Mouse (Mus musculus) granulocyte monocyte progenitor cell, adult 5-6 weeks (primary cell): ENCODE measurements at regions not wholly inside any gene's neighbourhood (a gene's known extent, or its start where the extent isn't known, plus 50 kb on each side); places are given as distances from the start of the nearest gene placed in this dataset.

Experiments used
- ATAC-seq: replicated peaks from 2 replicates; pipeline ENCODE4 v1.8.0; 2016; ENCODE audit warnings: mild to moderate bottlenecking, moderate TSS enrichment, inconsistent platforms; ENCODE audit not compliant: poor library complexity, severe bottlenecking

DNA sequence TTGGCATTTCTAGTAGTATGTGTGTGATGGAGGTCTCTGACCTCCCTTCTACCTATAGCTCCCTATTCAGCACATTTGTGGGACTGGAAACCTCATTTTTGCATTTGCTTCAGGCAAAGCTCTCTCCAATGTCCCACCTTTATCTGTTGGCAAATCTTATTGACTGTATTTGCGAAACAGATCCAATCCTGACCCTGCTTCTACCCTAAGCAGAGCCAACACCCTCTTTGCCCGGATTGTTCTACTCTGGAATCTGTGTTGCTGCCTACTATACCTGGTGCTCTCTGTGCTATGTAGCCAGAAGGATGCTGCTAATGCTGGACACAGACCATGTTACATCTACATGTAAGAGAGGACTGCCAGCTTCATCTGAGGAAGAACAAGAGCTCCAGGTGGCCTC, 133.3 kb upstream of the Irf2bp2 start:
- ATAC-seq, result no peak

DNA sequence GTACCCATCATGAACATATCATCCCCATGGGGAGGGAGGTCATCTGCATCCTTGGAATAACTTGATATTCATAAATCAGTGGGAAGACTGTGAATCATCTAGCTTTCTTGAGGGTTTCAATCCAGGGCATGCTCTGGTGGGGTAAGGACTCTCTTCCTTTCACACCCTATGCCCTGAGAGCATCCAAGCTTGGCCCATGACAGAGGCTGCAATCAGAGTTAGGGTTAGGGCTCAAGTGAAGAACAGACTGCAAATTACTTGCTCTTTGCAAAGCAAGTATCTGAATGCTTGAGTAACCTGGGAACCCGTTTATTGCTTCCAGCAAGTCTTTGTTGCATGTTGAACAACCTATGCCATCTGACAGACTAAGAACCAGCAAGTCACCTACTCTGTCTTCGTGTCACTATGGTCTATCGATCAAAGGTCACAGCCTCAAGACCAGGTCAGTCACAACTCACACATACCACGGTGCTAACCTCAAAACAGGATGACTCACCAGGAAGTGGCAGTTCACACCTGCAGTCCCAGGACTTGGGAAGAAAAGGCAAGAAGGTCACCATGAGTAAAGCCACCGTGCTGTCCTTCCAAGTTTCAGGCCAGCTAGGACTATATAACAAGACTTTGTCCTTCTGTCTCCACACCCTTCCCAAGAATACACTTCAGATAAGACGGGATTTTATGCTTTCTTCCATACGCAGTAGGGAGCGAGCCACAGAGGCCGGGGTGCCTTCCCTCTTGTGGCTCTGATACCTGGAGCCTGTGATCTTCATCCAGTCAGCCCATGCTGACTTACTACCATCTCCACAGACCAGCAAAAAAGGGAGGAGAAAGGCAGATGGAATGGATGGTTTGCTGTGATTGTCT, 129.7 kb upstream of the Irf2bp2 start:
- no peak for ATAC-seq

DNA sequence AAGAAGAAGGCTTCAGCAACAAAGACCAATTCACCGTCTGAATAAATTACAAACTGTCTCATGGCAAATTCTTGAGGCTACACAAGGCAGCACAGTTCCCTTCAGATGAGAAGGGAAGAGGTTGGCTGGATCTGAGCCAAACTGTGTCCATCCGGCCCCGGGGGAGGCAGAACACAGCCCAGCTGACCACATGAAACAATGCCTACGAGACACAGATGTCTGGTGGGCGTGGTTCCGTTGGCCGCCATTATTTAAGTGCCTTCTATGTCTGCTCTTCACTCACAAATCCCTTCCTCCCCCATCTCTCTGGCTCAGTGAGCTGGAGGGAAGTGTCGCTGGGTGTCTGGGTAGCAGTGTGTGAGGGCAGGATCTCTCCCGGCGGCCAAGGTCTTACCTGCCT, 127.8 kb upstream of the Irf2bp2 start:
- peak; percentile 35 for ATAC-seq

DNA sequence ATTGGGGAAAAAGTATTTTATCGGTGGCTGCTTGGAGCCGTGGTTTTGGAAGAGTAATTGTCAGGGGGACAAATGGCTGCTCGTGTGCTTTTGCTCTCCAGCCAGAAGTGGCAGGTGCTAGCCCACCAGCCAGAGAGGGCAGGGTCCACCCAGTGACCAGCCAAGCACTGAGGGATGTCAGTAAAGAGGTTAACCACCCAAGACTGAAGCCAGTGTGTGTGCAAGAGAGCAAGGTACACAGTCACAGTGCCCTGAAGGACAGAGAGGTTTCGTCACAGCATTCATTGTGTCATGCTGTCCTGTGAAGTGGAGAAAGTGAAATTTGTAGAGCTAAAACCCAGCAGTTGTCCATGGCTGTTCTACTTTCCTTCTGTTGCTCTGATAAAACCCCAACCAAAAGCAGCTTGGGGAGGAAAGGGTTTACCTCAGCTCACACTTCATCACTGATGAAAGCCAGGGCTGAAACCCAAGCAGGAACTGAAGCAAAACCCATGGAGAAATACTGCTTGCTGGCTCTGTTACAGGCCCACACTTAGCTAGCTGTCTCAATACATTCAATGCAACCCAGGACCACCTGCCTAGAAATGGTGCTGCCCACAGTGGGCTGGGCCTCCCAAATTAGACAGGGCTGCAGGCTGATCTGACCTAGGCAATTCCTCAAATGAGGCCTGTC, 126.8 kb upstream of the Irf2bp2 start:
- peak; percentile 86 for ATAC-seq

DNA sequence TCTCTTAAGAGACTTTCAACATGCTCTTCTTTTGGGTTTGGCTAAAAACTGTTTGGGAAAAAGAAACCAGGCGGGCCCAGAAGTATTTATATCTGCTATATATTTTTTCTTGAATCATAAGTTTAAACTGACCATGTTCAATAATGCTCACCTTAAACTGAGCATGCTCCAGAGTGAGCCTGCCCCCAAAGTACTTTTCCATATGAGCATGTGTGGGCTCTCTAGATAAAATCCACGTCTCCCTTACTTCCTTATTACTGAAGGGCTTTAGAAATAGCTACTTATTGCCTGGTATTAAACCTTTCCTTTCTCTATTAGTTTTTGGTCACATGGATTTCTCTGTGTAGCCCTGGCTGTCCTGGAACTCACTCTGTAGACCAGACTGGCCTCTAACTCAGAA, 126.0 kb upstream of the Irf2bp2 start:
- ATAC-seq, result no peak

DNA sequence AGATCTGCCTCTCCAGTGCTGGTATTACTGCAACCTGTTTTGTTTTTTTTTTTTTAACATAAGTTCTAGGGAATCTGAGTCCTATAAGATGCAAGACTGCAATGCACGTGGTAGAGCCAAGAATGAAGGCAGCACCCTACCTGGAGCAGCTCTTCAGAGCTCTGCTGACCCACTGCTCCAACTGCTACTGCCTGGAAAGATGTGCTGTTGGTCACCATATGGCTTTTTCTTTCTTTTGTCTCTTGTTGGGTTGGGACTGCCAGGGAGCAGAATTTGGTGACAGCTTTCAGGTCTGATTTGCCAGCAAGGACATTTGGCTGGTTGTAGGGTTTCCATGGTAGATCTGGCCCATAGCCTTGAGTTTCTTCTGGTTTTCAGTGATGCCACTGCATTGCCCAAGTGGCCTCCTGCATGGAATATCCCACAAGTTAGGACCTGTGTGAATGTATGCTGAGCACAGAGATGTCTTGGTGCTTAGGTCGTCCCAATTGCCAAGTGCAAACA, 123.9 kb upstream of the Irf2bp2 start:
- ATAC-seq, result no peak

DNA sequence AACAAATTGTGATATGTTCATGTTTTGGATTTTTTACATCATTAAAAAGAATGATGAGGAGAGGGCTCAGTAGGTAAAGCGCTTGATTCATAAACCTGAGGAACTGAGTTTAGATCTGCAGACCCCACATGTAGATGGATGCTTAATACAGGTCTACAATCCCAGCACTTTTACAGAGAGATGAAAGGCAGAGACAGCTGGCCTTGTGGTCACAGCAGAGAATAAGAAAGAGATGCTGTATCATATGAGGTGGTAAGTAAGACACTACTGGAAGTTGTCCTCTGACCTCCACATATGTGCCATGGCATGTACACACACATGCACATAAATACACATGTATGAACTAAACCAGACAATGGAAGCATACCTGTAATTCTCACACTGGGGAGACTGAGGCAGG, 121.9 kb upstream of the Irf2bp2 start:
- ATAC-seq, result no peak

DNA sequence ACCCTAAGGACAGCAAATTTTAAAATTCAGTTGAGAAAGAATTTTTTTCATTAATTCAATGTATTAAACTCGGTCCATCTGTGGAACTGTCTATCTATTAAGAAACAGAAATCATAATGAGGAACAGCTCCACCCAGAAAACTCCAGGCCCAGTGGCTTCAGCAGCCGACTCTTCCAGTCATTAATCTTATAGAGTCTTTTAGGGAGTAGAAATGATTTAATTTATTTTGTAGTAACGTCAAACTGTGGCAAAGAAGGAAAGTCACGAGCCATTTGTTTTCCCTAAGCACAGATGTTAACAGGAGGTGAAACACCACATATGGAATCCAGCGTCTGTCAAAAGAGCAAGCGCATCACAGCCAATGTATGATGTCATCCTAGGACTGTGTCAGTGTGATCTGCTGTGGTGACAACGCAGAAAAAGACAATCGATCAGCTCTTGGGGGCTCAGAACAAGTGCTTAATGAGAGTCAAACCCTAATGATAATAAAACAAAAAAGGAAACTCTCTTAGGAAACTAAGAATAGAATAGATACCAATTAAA, 119.9 kb upstream of the Irf2bp2 start:
- ATAC-seq, result no peak

DNA sequence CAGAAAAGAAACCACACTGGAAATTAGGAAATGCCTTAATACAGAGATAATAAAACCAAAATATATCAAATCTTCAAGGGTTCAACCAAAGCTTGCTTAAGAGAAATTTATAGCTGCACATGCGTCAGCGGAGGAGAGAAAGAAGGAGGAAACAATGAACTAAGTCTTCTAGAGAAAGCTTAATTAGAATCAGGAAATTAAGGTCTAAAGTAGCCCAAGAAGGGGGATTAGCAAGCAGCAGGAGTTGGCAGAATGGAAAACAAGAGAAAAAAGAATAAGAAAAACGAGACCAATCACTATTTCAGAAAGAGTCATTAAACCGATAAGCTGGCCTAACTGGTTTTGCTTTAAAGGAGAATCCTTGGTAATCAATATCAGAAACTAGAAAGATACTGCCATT, 119.4 kb upstream of the Irf2bp2 start:
- no peak for ATAC-seq

DNA sequence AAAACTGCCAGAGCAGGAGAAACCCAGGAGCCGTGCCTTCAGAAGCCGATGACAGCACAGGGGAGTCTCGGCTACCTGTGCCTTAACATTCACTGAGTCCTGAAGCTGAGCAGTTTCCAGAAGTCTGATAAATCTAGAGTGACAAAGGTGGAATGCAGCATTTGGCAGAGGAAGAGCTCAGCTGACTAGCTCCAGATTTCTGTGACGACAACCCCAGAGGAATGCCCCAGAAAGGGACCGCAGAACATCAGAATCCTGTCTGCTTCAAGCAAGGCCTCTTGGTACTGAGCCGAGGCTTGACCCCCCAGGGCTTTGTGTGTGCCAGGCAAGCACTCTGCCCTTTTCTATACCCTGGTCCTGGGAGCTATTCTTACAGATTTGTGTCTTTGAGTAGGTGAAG, 119.0 kb upstream of the Irf2bp2 start:
- no peak for ATAC-seq

DNA sequence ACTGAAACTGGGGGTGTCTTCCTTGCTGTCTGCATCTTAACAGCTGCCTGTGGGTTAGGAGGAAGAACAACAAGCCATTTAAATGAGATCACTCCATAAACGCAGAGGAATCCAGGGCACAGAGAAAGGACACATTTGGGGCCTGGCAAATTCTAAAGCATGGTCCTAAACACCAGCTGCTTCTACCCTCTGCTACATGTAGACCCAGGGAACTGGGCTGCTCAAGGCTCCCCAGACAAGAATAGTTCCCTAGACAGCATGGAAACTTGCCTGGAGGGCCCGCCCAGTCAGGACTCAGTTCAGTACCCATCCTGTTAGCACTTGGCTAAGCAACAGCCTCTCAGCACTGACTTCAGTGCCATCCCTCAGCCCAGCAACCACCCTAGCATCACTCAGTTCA, 115.2 kb upstream of the Irf2bp2 start:
- ATAC-seq, result no peak

DNA sequence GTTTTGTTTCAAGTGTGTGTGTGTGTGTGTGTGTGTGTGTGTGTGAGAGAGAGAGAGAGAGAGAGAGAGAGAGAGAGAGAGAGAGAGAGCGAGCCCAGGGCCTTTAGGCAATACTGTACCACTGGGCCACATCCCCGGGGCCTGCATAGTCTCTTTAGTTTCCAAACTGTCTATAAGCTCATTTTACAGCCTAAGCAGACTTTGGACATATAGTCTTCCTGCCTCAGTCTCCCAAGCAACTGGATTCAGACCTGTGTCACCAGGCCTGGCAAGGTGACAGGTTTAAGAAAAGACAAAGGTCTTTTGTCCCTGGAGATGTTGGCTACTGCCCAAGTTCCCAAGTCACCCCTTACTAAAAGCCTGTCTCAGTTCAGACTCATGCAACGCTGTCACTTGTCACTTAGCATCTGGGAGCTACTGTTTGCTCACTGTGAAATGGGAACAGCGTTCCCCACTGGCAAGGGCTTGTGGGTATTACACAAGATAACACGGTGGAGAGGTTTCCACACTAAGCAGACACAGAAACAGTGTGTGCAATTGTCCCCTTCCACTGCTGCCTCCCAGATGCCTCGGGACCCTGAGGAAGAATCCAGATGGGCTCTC, 113.6 kb upstream of the Irf2bp2 start:
- peak; percentile 68 for ATAC-seq

DNA sequence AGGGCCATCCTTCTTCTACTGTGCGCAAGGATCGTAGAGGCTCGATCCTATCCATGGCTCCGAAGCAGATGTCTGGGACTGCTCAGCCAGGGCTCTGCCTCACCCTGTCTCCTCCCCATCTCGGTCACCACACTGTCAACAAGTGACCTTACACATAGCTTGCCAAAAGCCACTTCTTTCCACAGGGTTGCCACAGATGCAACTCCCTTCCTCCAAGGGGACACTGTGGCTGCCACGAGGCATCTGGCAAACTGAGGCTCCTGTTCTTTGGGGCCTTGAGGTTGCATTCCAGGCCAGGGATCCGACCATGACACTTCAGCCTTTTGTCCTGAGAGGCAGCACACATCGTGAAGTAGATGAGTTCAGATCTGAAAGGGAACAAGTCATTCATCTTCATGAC, 112.5 kb upstream of the Irf2bp2 start:
- ATAC-seq, result 0 out of 2 replicates have a peak, but pooled peaks have one; percentile 6

DNA sequence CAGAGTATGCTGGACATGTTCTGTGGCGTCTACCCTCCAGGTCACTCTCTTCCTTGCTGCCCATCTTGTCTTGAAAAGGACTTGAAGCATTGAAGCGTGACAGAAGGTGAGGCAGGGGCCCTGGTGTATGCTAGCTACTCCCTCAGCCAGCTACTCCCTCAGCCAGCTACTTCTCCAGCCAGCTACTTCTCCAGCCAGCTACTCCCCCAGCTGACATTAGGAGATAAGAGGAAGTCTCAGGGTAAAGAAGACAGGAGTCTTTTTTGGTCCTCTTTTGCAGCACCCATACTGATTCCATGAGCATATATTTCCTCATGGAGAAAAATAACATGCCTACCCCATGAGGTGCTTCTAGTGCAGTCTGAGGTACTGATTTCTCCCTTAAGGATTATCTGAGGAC, 111.6 kb upstream of the Irf2bp2 start:
- peak; percentile 22 for ATAC-seq

DNA sequence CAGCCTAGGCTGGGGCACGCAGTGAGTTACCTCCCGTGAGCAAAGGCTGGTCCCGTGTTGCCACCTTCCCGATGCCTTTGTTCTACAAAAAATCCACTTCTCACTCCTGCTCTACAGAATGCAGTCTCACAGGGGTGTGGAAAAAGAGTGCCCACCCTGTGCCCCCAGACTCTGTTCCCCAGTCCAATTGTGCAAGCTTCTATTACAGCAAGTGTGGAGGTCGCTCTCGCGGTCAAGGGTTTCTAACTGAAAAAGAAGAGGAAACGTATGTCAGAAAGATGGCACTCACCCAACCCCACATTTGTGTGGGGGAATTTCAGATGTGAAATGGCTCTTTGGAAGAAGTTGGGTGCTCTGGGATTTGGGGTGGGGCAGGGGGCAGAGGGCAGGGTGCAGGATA, 110.9 kb upstream of the Irf2bp2 start:
- ATAC-seq, result peak; percentile 54

DNA sequence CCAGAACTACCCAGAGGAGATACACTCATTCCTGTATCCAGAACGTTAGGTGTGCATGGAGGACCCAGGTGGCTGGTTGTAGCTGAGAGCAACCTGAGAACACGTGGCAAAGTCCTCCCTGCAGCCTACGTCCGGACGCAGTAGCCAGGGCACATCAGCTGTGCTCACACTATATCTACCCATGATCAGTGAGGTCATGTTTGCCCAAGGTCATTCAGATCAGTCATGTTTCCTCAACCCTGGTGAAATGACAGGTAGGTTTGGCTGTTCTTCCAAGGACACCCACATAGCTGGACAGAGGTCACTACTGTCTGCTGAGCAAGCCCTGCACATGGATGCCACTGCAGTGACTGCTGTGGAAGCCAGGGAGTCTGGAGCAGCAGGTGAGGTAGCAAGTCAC, 109.8 kb upstream of the Irf2bp2 start:
- no peak for ATAC-seq

DNA sequence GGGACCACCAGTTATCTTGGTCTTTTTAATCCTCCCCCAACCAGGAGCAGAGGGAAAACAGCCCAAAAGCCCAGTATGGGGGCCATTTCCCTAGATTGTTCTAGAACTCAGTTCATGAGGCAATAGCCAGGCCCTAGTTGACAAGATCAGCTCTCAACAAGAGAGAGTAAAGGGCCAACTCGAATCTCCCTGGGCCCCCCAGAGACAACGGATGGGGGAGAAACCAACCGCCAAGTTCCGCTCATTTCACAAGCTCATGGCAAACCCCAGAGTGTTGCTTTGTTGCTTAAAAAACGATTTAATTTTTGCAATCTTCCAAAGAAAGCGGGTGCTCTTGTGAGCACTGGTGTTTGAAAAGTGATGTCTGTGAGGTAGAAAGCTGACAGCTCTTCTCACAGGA, 108.5 kb upstream of the Irf2bp2 start:
- ATAC-seq, result peak; percentile 71

DNA sequence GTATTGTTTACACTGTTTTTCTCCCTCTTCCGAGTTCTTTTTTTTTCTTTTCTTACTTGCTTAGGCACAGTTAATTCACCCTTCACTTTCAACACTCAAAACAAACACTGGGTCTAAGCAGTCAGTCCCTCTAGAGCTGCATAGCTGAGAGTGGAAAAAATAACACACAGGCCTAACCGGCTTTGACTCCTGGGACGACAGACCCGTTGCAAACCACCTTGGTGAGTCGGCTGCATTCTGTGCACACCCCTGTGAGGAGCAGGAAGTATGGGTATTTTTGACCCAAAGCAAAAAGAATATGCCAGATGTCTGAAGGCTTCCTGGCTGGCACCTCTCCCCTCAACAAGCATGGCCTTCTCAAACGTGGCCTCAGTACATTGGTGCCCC, 105.6 kb upstream of the Irf2bp2 start:
- ATAC-seq, result no peak

DNA sequence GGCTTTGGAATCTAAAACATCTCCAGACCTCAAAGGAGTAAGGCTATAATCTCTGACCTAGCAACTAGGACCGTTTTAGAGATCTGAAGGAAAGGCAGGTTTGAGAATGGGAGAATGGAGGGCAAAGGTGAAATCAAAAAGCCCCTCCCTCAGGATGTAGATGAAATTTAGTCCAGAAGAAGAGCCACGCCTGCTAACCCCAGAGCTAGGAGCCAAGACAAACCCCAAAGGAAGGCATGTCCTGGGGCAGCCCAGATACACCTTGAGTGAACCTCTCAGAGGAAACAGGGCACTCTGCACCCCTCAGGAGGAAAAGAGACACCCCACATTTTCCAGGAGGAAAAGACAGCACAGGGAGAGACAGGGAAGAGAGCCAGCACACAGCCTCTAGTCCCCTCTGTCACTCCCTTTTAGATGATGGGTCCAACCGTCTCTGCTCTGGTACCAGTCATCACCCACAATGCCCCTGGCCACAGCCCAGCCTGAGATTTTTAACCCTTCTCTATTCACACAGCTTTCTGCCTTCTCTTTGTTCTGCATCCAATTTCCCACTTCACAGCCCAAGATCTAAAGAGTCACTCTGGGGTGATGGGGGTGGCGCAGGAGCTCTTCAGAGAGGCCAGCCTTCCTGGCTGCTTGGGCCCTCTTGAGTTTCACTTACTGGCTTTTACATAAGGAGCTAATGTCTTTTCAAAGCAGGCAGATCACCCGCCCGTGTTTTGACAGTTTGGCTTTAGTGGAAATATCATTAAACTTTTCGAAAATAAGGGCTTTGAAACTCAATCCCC, 105.0 kb upstream of the Irf2bp2 start:
- ATAC-seq, result no peak

DNA sequence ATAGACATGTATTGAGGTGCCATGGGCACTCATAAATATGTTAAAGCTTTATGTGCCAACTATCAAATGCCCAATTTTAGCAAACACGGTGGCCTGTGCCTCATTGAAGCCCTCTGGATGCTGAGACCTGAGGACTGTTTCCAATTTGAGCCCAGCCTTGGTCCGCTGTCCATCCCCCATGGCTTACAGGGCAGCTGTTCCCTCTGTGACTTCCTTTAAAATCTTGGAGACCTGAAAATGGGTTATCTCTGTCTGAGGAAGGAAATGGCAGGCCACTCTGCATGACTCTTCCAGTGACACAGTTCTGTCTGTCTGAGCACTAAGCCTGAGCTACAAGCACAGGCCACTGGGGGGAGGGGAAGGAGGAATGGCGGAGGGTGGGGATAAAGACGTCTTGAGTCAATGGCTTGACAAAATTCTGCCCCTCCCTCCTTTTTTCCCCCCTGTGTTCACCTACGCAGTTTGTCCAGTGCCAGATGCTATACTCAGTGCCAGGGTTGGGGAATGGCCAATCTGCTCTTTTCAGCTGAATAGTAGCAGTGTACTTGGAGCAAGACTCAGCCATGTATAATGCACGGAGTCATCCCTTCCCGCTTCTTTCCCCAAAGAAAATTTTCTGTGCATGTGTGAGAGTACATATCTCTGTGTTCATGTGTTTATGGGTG, 102.7 kb upstream of the Irf2bp2 start:
- peak; percentile 38 for ATAC-seq
